Mouse (Mus musculus) MEL (cell line): ENCODE measurements at regions not wholly inside any gene's neighbourhood (a gene's known extent, or its start where the extent isn't known, plus 50 kb on each side); places are given as distances from the start of the nearest gene placed in this dataset.

Source experiments
- DNase-seq: peaks from one replicate; pipeline ENCODE4 v3.0.0; 2011; ENCODE audit warnings: low read depth, low spot score
- H3K27ac ChIP-seq: 2 replicates; pipeline ENCODE4 v1.5.1; 2012; ENCODE audit warnings: low read depth, mild to moderate bottlenecking, control low read depth, low read length, moderate library complexity; ENCODE audit not compliant: control insufficient read depth
- H3K27me3 ChIP-seq, 2 experiments: fragments of 150-350 bp in 1 of 2; sonication (generic) in 1 of 2; 2 replicates each; pipeline ENCODE4 v1.6.1; 2012; ENCODE audit warnings: low read length in 2 of 2, mild to moderate bottlenecking in 2 of 2, improper control_type of control experiment in 1 of 2, moderate library complexity in 1 of 2; ENCODE audit not compliant: insufficient read depth in 2 of 2, control insufficient read depth in 1 of 2
- H3K36me3 ChIP-seq, 2 experiments: 2 replicates each; pipeline ENCODE4 v1.6.1; 2012 to 2014; ENCODE audit warnings: low read length in 2 of 2, improper control_type of control experiment in 1 of 2, inconsistent platforms in 1 of 2, mild to moderate bottlenecking in 1 of 2; ENCODE audit not compliant: insufficient read depth in 2 of 2, control insufficient read depth in 1 of 2
- H3K4me1 ChIP-seq, 2 experiments: fragments of 150-350 bp in 1 of 2; sonication (generic) in 1 of 2; 2 replicates each; pipeline ENCODE4 v1.6.1; 2012; ENCODE audit warnings: low read length in 2 of 2, improper control_type of control experiment in 1 of 2, mild to moderate bottlenecking in 1 of 2; ENCODE audit not compliant: insufficient read depth in 2 of 2, control insufficient read depth in 1 of 2
- H3K4me3 ChIP-seq, 2 experiments: fragments of 150-350 bp in 1 of 2; sonication (generic) in 1 of 2; 2 replicates each; pipeline ENCODE4 v1.5.1; 2012; ENCODE audit warnings: low read depth in 2 of 2, low read length in 2 of 2, mild to moderate bottlenecking in 2 of 2, moderate library complexity in 2 of 2, control low read depth in 1 of 2, improper control_type of control experiment in 1 of 2; ENCODE audit not compliant: control insufficient read depth in 1 of 2, insufficient read depth in 1 of 2
- H3K79me2 ChIP-seq: 2 replicates; pipeline ENCODE4 v1.6.1; 2012; ENCODE audit warnings: mild to moderate bottlenecking, low read length, moderate library complexity; ENCODE audit not compliant: control insufficient read depth, poor library complexity, insufficient read depth
- H3K9ac ChIP-seq: 2 replicates; pipeline ENCODE4 v1.6.1; 2012; ENCODE audit warnings: low read depth, mild to moderate bottlenecking, control low read depth, low read length, moderate library complexity; ENCODE audit not compliant: control insufficient read depth, poor library complexity, severe bottlenecking
- H3K9me3 ChIP-seq: fragments of 150-350 bp; sonication (generic); replicated peaks from 2 replicates; pipeline ENCODE4 v1.6.1; 2012; ENCODE audit warnings: mild to moderate bottlenecking, low read length, improper control_type of control experiment, moderate library complexity; ENCODE audit not compliant: insufficient read depth
- ELF1 ChIP-seq: IDR thresholded peaks from 2 replicates; pipeline ENCODE4 v1.6.1; 2014; ENCODE audit warnings: low read depth, mild to moderate bottlenecking, inconsistent platforms, low read length, improper control_type of control experiment, moderate library complexity
- EP300 ChIP-seq, 2 experiments: IDR thresholded peaks; 2 replicates each; pipeline ENCODE4 v1.6.1; 2011; ENCODE audit warnings: improper control_type of control experiment in 2 of 2, low read length in 2 of 2, low read depth in 1 of 2, mild to moderate bottlenecking in 1 of 2
- ETS1 ChIP-seq: IDR thresholded peaks from 2 replicates; pipeline ENCODE4 v1.6.1; 2012; ENCODE audit warnings: low read depth, mild to moderate bottlenecking, inconsistent platforms, low read length, improper control_type of control experiment, moderate library complexity
- GABPA ChIP-seq: IDR thresholded peaks from 2 replicates; pipeline ENCODE4 v1.6.1; 2012; ENCODE audit warnings: low read depth, mild to moderate bottlenecking, inconsistent platforms, low read length, improper control_type of control experiment, moderate library complexity
- JUND ChIP-seq: IDR thresholded peaks from 2 replicates; pipeline ENCODE4 v1.6.1; 2011; ENCODE audit warnings: low read depth, mild to moderate bottlenecking, improper control_type of control experiment, low read length
- KAT2A ChIP-seq: conservative IDR thresholded peaks from 2 replicates; pipeline ENCODE4 v1.6.1; 2012; ENCODE audit warnings: low read depth, low read length, improper control_type of control experiment, inconsistent platforms
- MAZ ChIP-seq: IDR thresholded peaks from 2 replicates; pipeline ENCODE4 v1.6.1; 2012; ENCODE audit warnings: low read depth, mild to moderate bottlenecking, inconsistent platforms, low read length, improper control_type of control experiment
- MEF2A ChIP-seq: IDR thresholded peaks from 2 replicates; pipeline ENCODE4 v1.6.1; 2014; ENCODE audit warnings: low read depth, mild to moderate bottlenecking, inconsistent platforms, low read length, improper control_type of control experiment; ENCODE audit not compliant: poor library complexity, insufficient replicate concordance, severe bottlenecking; ENCODE audit errors: extremely low read depth
- MYB ChIP-seq: IDR thresholded peaks from 2 replicates; pipeline ENCODE4 v1.6.1; 2011; ENCODE audit warnings: mild to moderate bottlenecking, low read depth, low read length, improper control_type of control experiment
- MYC ChIP-seq: IDR thresholded peaks from 2 replicates; pipeline ENCODE4 v1.6.1; 2011; ENCODE audit warnings: low read depth, mild to moderate bottlenecking, low read length, improper control_type of control experiment, moderate library complexity
- NELFE ChIP-seq: IDR thresholded peaks from 2 replicates; pipeline ENCODE4 v1.6.1; 2011; ENCODE audit warnings: low read depth, low read length, improper control_type of control experiment
- RAD21 ChIP-seq: IDR thresholded peaks from 2 replicates; pipeline ENCODE4 v1.6.1; 2011; ENCODE audit warnings: mild to moderate bottlenecking, low read depth, low read length, improper control_type of control experiment
- RCOR1 ChIP-seq: IDR thresholded peaks from 2 replicates; pipeline ENCODE4 v1.6.1; 2012; ENCODE audit warnings: low read depth, mild to moderate bottlenecking, inconsistent platforms, low read length, improper control_type of control experiment
- TCF12 ChIP-seq: IDR thresholded peaks from 2 replicates; pipeline ENCODE4 v1.6.1; 2014; ENCODE audit warnings: low read depth, mild to moderate bottlenecking, inconsistent platforms, low read length, improper control_type of control experiment, moderate library complexity
- UBTF ChIP-seq: IDR thresholded peaks from 2 replicates; pipeline ENCODE4 v1.6.1; 2012; ENCODE audit warnings: low read depth, mild to moderate bottlenecking, inconsistent platforms, low read length, improper control_type of control experiment, moderate library complexity, borderline replicate concordance; ENCODE audit not compliant: insufficient read depth
- USF1 ChIP-seq: IDR thresholded peaks from 2 replicates; pipeline ENCODE4 v1.6.1; 2014; ENCODE audit warnings: low read depth, mild to moderate bottlenecking, inconsistent platforms, low read length, improper control_type of control experiment, moderate library complexity
- ZKSCAN1 ChIP-seq: IDR thresholded peaks from 2 replicates; pipeline ENCODE4 v1.6.1; 2012; ENCODE audit warnings: low read depth, mild to moderate bottlenecking, inconsistent platforms, low read length, improper control_type of control experiment, moderate library complexity

DNA sequence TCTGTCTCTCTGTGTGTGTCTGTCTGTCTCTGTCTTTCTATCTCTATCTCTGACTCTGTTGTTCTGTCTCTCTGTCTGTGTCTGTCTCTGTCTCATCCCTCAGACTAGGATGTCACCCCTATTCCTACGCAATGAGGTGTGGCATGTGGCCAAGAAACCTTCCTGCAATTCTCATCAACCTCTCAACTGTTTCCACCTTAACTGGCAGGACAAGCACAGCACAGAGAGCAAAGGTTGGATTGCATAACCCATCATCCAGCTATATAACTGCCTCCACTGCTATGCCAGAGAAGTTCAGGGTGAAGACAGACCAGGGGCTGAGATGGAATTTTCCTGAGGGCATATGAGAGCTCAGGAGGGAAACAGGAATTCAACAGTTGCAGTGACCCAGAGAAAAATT, 60.3 kb upstream of the Cdyl2 start:
- H3K27me3 ChIP-seq: no peaks in the 10 kb centered on the region
- TF ChIP-seq MYC (no peak), ETS1 (no peak), NELFE (no peak), UBTF (no peak), EP300 (IDR thresholded peaks at IDR 0.05; ENCODE audit: low read depth in 1 of 2, low read length in 2 of 2) (no peak), JUND (no peak), MAZ (no peak), MYB (no peak), RAD21 (no peak), RCOR1 (no peak), USF1 (no peak), ELF1 (no peak), KAT2A (no peak), GABPA (no peak), MEF2A (no peak)
- H3K4me3 ChIP-seq: no peak overlapping the region
- no peak overlapping the region for H3K9ac ChIP-seq
- no peaks in the 10 kb centered on the region for H3K9me3 ChIP-seq
- DNase-seq: no peak
- H3K27ac ChIP-seq: no peak overlapping the region
- no peaks in the 10 kb centered on the region for H3K36me3 ChIP-seq
- no peaks in the 10 kb centered on the region for H3K4me1 ChIP-seq
- no peaks in the 10 kb centered on the region for H3K79me2 ChIP-seq

DNA sequence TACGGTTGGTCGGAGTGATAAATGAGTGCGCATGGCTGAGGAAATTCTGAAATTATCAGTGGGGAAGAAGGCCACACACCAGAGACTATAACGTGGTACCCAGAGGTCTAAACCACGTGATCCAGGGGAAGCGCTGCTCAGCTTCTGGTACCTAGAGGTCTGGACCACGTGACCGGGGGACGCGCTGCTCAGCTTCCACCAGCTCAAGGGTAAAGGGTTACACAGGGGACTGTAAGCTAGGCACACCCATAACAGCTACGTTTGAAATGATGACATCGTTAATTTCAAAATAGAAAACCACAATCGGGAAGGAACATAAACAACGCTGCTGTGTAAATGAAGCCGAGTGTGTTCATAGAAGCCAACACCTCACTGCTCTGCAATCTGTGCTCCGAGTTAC, 57.5 kb upstream of the Cdyl2 start:
- no peaks in the 10 kb centered on the region for H3K27me3 ChIP-seq
- TF ChIP-seq TCF12 (no peak), ELF1 (no peak), MYB (no peak), ZKSCAN1 (no peak)

More for the DNA sequence above, 57.5 kb upstream of the Cdyl2 start:
- no peak overlapping the region for H3K9ac ChIP-seq
- no peaks in the 10 kb centered on the region for H3K79me2 ChIP-seq
- no peaks in the 10 kb centered on the region for H3K36me3 ChIP-seq
- no peaks in the 10 kb centered on the region for H3K4me1 ChIP-seq
- H3K4me3 ChIP-seq: no peak overlapping the region
- no peak overlapping the region for H3K27ac ChIP-seq
- no peak for DNase-seq
- no peaks in the 10 kb centered on the region for H3K9me3 ChIP-seq
